Mouse (Mus musculus): ENCODE measurements around the gene Rxrg. TPM values are rescaled to one million over a fixed set of nuclear protein-coding genes. Genes with fewer than 3 reads are reported as not detected.

Gene Rxrg
- polyA plus RNA-seq, 1 experiment from 2014 or later: 2.0 TPM

DNA sequence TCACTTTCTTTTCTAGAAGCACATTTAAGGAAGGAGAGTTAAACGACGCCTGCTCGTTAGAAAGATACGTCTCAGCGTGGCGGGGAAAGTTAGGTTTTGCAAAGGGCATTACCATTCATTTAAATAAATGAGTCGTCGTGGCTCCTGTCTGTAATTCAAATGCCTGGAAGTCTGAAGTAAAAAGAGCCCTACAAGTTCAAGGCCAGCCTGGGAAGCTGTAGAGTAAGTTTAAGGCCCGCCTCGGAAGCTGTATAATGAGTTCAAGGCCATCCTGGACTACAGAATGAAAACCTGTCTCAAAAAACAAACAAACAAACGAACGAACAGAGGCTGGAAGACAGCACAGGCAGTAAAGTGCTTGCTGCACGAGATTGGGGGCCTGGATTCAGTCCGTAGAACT, 18.9 kb downstream of the Rxrg start:
- no peaks in the 10 kb centered on the region for H3K27me3 ChIP-seq (ENCODE audit: poor library complexity, severe bottlenecking)
- no peak overlapping the region for H3K27ac ChIP-seq
- H3K9me3 ChIP-seq: no peaks in the 10 kb centered on the region
- no peak for DNase-seq (ENCODE audit: extremely low spot score, low spot score)
- no peaks in the 10 kb centered on the region for H3K36me3 ChIP-seq (replicated peaks)
- WGBS: 82% methylated on average over 14 of the region's 14 CpGs
- H3K4me3 ChIP-seq: no peak overlapping the region
- H3K4me1 ChIP-seq: no peaks in the 10 kb centered on the region

DNA sequence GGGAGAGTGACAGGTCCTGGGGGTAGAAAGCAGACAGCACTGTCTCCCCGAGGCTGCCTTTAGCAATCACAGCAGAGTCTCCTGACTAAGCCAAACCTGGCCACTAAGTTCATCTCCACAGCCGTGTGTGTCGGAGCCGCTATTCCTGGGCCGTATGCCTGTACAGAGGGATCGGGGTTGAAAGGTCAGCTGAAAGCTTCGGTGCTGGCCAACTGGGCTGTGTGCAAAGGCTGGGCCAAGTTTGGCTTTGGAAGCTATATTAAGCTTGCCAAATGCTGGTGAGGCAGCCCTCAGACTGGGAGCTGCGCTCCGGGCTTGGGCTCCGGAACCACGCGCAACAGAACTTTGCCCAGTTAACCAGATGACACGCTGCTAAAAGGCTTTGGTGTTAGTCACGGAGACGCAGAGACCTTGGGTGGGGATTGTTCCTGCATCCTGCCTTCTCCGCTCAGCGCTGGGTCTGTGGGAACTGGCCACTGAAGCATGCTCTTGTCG, 19.9 kb downstream of the Rxrg start:
- no peak for DNase-seq (ENCODE audit: extremely low spot score, low spot score)
- WGBS: 82% methylated on average over 18 of the region's 18 CpGs
- Histone ChIP-seq H3K4me3 (no peak overlapping the region), H3K27me3 (ENCODE audit: poor library complexity, severe bottlenecking) (no peaks in the 10 kb centered on the region), H3K27ac (no peak overlapping the region), H3K4me1 (no peaks in the 10 kb centered on the region), H3K9me3 (no peaks in the 10 kb centered on the region), H3K36me3 (replicated peaks) (no peaks in the 10 kb centered on the region)

DNA sequence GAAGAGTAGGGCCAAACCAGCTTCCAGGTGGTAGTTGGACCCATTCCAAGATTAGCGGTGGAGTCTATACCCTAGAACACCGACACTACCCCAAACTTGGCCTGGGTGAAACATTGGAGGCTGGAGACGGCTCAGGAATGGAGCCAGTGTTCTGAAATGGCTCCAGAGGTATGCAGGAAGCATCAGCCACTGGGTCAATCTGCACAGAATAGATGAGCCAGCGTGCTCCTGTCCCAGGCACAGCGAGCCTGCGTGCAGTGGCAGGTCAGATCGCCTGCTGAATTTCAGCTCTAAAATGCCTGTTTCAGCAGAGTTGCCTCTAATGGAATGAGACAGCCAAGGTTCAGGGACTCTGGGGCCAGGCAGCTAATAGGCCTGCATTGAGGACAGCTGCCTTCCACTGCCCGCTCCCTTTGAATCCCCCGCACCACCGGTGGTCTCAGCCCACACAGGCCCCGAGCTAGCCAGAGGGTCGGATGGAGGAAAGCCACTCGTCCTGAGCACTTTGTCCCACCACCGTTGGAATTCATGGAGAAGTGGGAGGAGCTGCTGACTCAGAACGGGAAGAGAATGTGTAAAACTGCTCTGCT, 22.1 kb downstream of the Rxrg start:
- Histone ChIP-seq H3K27ac (no peak overlapping the region), H3K36me3 (replicated peaks) (no peaks in the 10 kb centered on the region), H3K4me3 (no peak overlapping the region), H3K9me3 (no peaks in the 10 kb centered on the region), H3K27me3 (ENCODE audit: poor library complexity, severe bottlenecking) (no peaks in the 10 kb centered on the region), H3K4me1 (no peaks in the 10 kb centered on the region)
- 75% methylated on average over 15 of the region's 15 CpGs for WGBS
- DNase-seq (ENCODE audit: extremely low spot score, low spot score): no peak

DNA sequence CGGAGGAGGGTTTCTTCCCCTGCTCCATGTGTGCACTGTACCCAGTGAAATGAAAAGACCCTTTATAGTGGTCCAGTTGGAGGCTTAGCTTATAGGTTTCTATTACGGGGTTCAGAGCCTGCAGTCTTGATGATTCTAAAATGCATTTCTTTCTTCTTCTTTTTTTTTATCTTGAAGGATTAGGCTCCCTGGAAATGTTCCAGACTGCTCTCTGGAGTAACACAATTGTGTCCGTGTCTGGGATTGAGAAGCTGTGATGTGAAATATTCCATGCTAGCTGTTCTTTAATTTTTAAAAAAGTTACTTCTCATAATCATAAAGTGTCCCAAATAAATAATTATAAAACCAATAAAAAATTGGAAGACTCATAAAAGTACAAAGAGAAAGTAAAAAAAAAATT, 26.9 kb downstream of the Rxrg start:
- Histone ChIP-seq H3K27ac (no peak overlapping the region), H3K36me3 (replicated peaks) (no peaks in the 10 kb centered on the region), H3K4me1 (no peaks in the 10 kb centered on the region), H3K4me3 (no peak overlapping the region), H3K27me3 (ENCODE audit: poor library complexity, severe bottlenecking) (no peaks in the 10 kb centered on the region), H3K9me3 (no peaks in the 10 kb centered on the region)
- 88% methylated on average over 3 of the region's 3 CpGs for WGBS
- DNase-seq (ENCODE audit: extremely low spot score, low spot score): no peak

GRCm38 (mm10) chr1:167631765-167632164, 33.6 kb downstream of the Rxrg start:
- DNase-seq (ENCODE audit: extremely low spot score, low spot score): no peak
- Histone ChIP-seq H3K4me1 (no peaks in the 10 kb centered on the region), H3K4me3 (no peak overlapping the region), H3K9me3 (no peaks in the 10 kb centered on the region), H3K36me3 (replicated peaks) (no peaks in the 10 kb centered on the region), H3K27ac (no peak overlapping the region), H3K27me3 (ENCODE audit: poor library complexity, severe bottlenecking) (no peaks in the 10 kb centered on the region)
- WGBS: 96% methylated on average over 6 of the region's 6 CpGs

- H3K27ac ChIP-seq: no peak overlapping the region
- 51% methylated on average over 12 of the region's 12 CpGs for WGBS
- no peaks in the 10 kb centered on the region for H3K36me3 ChIP-seq (replicated peaks)
- H3K4me1 ChIP-seq: peaks cover 4% of the 10 kb centered on the region; the same call in 1 of the 2 replicates
- no peak for DNase-seq (ENCODE audit: extremely low spot score, low spot score)
- no peaks in the 10 kb centered on the region; the same call in 1 of the 2 replicates for H3K27me3 ChIP-seq (ENCODE audit: poor library complexity, severe bottlenecking)
- no peak overlapping the region for H3K4me3 ChIP-seq
- H3K9me3 ChIP-seq: no peaks in the 10 kb centered on the region
Measured at GRCm38 (mm10) chr1:167635702-167636101, 37.5 kb downstream of the Rxrg start.

DNA sequence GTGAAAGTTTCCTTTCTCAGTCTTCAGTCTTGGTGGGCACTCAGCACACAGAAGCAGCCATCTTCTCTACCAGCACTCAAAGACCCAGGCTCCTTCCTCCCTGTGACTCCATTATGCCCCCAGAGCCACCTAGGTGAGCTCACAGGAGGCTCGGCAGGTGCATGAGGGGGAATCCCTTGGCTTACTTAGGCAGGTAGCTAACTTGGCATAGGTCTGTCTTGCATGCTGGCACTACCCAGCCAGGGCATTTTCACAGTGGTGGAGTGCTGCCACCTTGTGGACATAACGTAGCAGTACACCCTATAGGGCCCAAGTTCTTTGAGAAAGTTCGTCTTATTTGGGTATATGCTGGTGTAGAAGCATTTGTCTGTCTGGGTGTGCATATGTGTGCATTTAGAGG, 38.8 kb downstream of the Rxrg start:
- peak; percentile 70 for DNase-seq (ENCODE audit: extremely low spot score, low spot score)
- Histone ChIP-seq H3K27ac (no peak overlapping the region), H3K27me3 (ENCODE audit: poor library complexity, severe bottlenecking) (no peaks in the 10 kb centered on the region; the same call in 1 of the 2 replicates), H3K4me1 (peaks cover 4% of the 10 kb centered on the region; the same call in 1 of the 2 replicates), H3K36me3 (replicated peaks) (no peaks in the 10 kb centered on the region), H3K4me3 (no peak overlapping the region), H3K9me3 (no peaks in the 10 kb centered on the region)
- 11% methylated on average over 3 of the region's 3 CpGs for WGBS

DNA sequence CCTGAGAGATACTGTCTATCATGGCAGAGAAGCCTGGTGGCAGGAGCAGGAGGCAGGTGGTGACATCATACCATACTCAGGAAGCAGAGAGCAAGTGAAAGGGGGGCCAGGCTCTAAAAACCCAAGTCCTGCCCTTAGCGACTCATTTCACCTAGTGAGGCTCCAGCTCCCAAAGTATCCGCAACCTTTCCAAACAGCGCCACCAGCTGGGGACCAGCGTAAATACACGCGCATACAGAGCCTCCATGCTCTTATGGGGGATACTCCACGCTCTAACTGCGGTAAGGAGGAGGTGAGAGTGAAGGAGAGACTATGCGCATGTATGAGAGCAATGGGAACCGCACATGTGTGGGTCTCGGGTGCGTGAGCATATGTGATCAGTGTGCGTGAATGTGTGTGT, 39.9 kb downstream of the Rxrg start:
- peak; percentile 56 for DNase-seq (ENCODE audit: extremely low spot score, low spot score)
- H3K27me3 ChIP-seq (ENCODE audit: poor library complexity, severe bottlenecking): peaks cover 2% of the 10 kb centered on the region; the same call in 1 of the 2 replicates
- no peak overlapping the region for H3K4me3 ChIP-seq
- no peak overlapping the region for H3K27ac ChIP-seq
- H3K4me1 ChIP-seq: peaks cover 4% of the 10 kb centered on the region; the same call in 1 of the 2 replicates
- WGBS: 31% methylated on average over 13 of the region's 13 CpGs
- no peaks in the 10 kb centered on the region for H3K9me3 ChIP-seq
- H3K36me3 ChIP-seq (replicated peaks): no peaks in the 10 kb centered on the region

DNA sequence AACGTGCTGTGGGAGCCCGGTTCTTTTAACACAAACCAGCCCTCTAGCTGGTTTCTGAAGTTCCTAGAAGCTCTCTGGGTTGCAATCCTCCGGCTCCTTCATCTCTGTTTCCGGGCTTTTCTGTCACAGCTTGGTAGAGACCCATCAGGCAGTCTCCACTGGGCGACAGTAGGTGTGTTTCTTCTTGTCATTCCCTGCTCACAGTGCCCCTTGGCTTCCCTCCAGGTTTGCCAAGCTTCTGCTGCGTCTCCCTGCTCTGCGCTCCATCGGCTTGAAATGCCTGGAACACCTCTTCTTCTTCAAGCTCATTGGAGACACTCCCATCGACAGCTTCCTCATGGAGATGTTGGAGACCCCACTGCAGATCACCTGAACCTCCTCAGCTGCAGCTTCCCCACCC, 40.7 kb downstream of the Rxrg start:
- Histone ChIP-seq H3K36me3 (replicated peaks) (no peaks in the 10 kb centered on the region), H3K27me3 (ENCODE audit: poor library complexity, severe bottlenecking) (peaks cover 11% of the 10 kb centered on the region; the same call in 1 of the 2 replicates), H3K27ac (no peak overlapping the region), H3K9me3 (no peaks in the 10 kb centered on the region), H3K4me3 (no peak overlapping the region), H3K4me1 (peaks cover 4% of the 10 kb centered on the region; the same call in 1 of the 2 replicates)
- no peak for DNase-seq (ENCODE audit: extremely low spot score, low spot score)
- 90% methylated on average over 9 of the region's 9 CpGs for WGBS

DNA sequence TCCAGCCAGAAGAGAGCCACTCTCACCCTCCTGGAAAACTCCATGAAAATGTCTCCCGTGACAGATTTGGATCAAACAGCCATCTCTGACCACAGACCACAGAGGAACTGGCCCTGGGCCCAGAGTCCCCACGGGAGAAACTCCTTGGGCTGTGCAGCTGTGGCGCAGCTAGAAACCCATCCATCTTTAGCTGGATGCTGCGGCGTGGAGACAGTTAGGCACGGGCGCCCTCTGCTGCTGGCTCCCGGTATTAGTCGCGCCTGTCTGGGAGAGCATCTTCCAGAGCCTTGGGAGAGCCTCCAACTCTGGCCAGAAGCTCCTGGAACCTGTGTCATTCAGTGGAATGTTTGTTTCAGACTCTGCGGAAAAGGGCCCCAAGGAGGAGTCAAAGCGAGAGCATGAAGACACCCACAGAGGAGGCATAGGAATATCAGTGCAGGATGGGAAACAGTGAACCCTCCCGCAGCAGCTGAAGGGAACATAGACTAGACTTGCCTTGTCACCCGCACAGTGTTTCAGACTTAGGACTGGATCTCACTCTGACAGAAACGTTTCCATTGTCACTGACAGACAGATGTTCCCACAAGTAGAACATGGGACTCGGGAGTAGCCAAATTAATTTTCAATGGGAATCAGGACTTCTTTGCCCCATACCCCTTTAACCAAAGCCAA, 46.8 kb downstream of the Rxrg start:
- H3K27me3 ChIP-seq (ENCODE audit: poor library complexity, severe bottlenecking): peaks cover 24% of the 10 kb centered on the region
- H3K9me3 ChIP-seq: no peaks in the 10 kb centered on the region
- 19% methylated on average over 16 of the region's 16 CpGs for WGBS
- peak; percentile 83 for DNase-seq (ENCODE audit: extremely low spot score, low spot score)
- no peaks in the 10 kb centered on the region for H3K36me3 ChIP-seq (replicated peaks)
- no peak overlapping the region for H3K4me3 ChIP-seq
- H3K4me1 ChIP-seq: peaks cover 4% of the 10 kb centered on the region; the same call in 1 of the 2 replicates
- H3K27ac ChIP-seq: no peak overlapping the region

- peaks cover 15% of the 10 kb centered on the region for H3K27me3 ChIP-seq (ENCODE audit: poor library complexity, severe bottlenecking)
- H3K27ac ChIP-seq: no peak overlapping the region
- H3K9me3 ChIP-seq: no peaks in the 10 kb centered on the region
- DNase-seq (ENCODE audit: extremely low spot score, low spot score): no peak
- no peak overlapping the region for H3K4me3 ChIP-seq
- 83% methylated on average over 3 of the region's 3 CpGs for WGBS
- no peaks in the 10 kb centered on the region for H3K36me3 ChIP-seq (replicated peaks)
- no peaks in the 10 kb centered on the region for H3K4me1 ChIP-seq
Measured at GRCm38 (mm10) chr1:167648670-167649069, 50.5 kb downstream of the Rxrg start.

DNA sequence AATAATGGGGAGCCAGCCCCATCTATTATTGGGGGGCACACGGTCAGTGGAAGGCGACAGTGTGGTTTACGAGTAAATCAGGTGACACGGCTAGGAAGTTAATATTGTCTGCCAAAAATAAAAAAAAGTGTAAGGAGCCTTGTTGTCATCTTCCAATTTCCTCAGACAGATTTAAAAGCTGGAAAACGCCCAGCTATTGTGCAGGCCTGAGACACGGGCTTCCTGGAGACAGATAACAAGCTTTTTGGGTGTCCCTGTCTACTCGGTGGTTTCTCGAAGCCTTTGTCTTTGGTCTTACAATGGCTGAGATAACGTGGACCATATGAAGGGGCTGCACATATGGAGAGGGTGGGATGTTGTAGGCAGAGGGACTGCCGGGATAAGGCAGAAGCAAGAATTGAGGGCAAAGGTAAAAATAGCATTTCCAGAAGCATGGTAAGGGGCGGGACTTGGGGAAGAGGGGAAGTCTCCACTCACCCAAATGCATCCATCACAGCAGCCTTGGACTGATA, 51.0 kb downstream of the Rxrg start:
- peaks cover 10% of the 10 kb centered on the region for H3K27me3 ChIP-seq (ENCODE audit: poor library complexity, severe bottlenecking)
- H3K27ac ChIP-seq: no peak overlapping the region
- no peak for DNase-seq (ENCODE audit: extremely low spot score, low spot score)
- WGBS: 76% methylated on average over 11 of the region's 11 CpGs
- H3K36me3 ChIP-seq (replicated peaks): no peaks in the 10 kb centered on the region
- H3K4me1 ChIP-seq: no peaks in the 10 kb centered on the region
- H3K4me3 ChIP-seq: no peak overlapping the region
- no peaks in the 10 kb centered on the region for H3K9me3 ChIP-seq

DNA sequence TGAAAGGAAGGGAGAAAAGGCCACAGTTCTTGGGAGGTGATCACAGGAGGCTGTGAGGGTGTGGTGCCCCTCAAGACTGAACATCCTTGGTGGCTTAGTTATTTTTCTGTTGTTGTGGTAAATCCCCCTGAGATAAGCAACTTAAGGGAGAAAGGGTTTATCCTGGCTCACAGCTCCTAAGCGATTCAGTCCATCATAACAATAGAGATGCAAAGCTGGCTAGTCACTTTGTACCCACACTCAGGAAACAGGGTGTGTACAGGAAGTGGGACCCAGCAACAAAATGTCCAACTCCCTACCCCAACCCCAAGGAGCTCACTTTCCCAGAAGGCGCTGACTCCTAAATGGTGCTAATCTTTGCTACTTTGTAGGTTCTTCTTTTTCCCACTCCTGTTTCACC, 54.2 kb downstream of the Rxrg start:
- Histone ChIP-seq H3K9me3 (no peaks in the 10 kb centered on the region), H3K27ac (no peak overlapping the region), H3K36me3 (replicated peaks) (no peaks in the 10 kb centered on the region), H3K27me3 (ENCODE audit: poor library complexity, severe bottlenecking) (peaks cover 14% of the 10 kb centered on the region), H3K4me1 (no peaks in the 10 kb centered on the region), H3K4me3 (no peak overlapping the region)
- DNase-seq (ENCODE audit: extremely low spot score, low spot score): no peak
- WGBS: 87% methylated on average over 2 of the region's 2 CpGs

All from forebrain, embryonic 10.5 days (tissue).